Mouse (Mus musculus): ENCODE results near the gene Gm20388.

DNA sequence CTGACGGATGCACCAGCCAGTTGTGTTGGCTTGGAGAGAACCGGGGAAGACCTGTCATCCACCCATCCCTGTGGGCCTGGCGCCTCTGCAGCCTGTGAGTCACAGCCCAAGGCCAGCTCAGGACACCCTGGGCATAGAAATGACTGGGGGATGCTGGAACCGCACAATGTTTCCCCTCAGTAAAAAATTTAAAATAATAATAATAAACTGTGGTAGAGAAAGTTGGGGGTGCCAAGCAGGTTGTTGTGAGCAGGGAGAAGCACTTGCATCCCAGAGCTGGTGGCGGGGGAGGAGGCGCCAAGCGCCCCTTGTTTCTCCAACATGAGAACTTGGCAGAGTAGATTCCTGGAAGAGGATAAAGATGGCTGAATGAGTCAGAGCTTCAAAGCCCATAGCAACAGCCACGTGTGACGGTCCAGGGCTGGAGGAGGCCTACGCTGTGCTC is 1534.4 kb downstream of the Gm20388 start:
- TF ChIP-seq CTCF (IDR thresholded peaks at IDR 0.05; ENCODE audit: low read depth), result no peak
- no peak for TF ChIP-seq EP300 (optimal IDR thresholded peaks at IDR 0.05)
